Mouse (Mus musculus): Measurements from ENCODE around the gene Rbm4. TPM values are rescaled to one million over a fixed set of nuclear protein-coding genes. Genes with fewer than 3 reads are reported as not detected.
"Not testable (repeated sequence)": the region's sequence is repeated elsewhere in the genome, so short reads cannot be mapped to it uniquely, and the experiment has no call there.

Rbm4 gene
- polyA plus RNA-seq, 1 experiment from 2014 or later = 68.6 TPM

- Histone ChIP-seq H3K4me2 (ENCODE audit: low read depth, low read length) (no peak overlapping the region), H3K9ac (ENCODE audit: low read depth, low read length) (no peak overlapping the region), H3K27me3 (replicated peaks; ENCODE audit: control insufficient read depth, insufficient read depth, low read length) (no peaks in the 10 kb centered on the region), H3K4me3 (ENCODE audit: low read depth, low read length) (no peak overlapping the region), H3K36me3 (ENCODE audit: control insufficient read depth, insufficient read depth, low read length) (peaks cover 97% of the 10 kb centered on the region), H3K9me3 (ENCODE audit: control insufficient read depth, low read length) (no peaks in the 10 kb centered on the region), H3K27ac (replicated peaks; ENCODE audit: low read depth, low read length) (no peak overlapping the region), H3K4me1 (ENCODE audit: control insufficient read depth, insufficient read depth, low read length) (peaks cover 7% of the 10 kb centered on the region)
- WGBS = 89% methylated on average over 7 of the region's 7 CpGs
- DNase-seq (ENCODE audit: low spot score) (no peak), ATAC-seq (ENCODE audit: low read depth) (no peak)
Observed at GRCm38 (mm10) chr19:4785206-4785605, 8.5 kb downstream of the Rbm4 start.

GRCm38 (mm10) chr19:4782891-4783290, 10.8 kb downstream of the Rbm4 start:
- H3K4me1 ChIP-seq (ENCODE audit: control insufficient read depth, insufficient read depth, low read length) = 0 out of 2 replicates have a peak, but pooled peaks cover 4% of the 10 kb centered on the region
- DNase-seq (ENCODE audit: low spot score) (no peak), ATAC-seq (ENCODE audit: low read depth) (no peak)
- no peaks in the 10 kb centered on the region for H3K9me3 ChIP-seq (ENCODE audit: control insufficient read depth, low read length)
- no peak overlapping the region for H3K27ac ChIP-seq (replicated peaks; ENCODE audit: low read depth, low read length)
- no peaks in the 10 kb centered on the region for H3K27me3 ChIP-seq (replicated peaks; ENCODE audit: control insufficient read depth, insufficient read depth, low read length)
- H3K4me3 ChIP-seq (ENCODE audit: low read depth, low read length) = no peak overlapping the region
- H3K4me2 ChIP-seq (ENCODE audit: low read depth, low read length) = no peak overlapping the region
- peaks cover 98% of the 10 kb centered on the region for H3K36me3 ChIP-seq (ENCODE audit: control insufficient read depth, insufficient read depth, low read length)
- WGBS = 88% methylated on average over 2 of the region's 2 CpGs
- H3K9ac ChIP-seq (ENCODE audit: low read depth, low read length) = no peak overlapping the region

- WGBS = 85% methylated on average over 3 of the region's 3 CpGs
- no peak for ATAC-seq (ENCODE audit: low read depth)
- DNase-seq (ENCODE audit: low spot score) = no peak
- no peak overlapping the region for H3K27ac ChIP-seq (replicated peaks; ENCODE audit: low read depth, low read length)
- no peaks in the 10 kb centered on the region for H3K4me1 ChIP-seq (ENCODE audit: control insufficient read depth, insufficient read depth, low read length)
- no peak overlapping the region for H3K9ac ChIP-seq (ENCODE audit: low read depth, low read length)
- no peaks in the 10 kb centered on the region for H3K27me3 ChIP-seq (replicated peaks; ENCODE audit: control insufficient read depth, insufficient read depth, low read length)
- H3K9me3 ChIP-seq (ENCODE audit: control insufficient read depth, low read length) = no peaks in the 10 kb centered on the region
- no peak overlapping the region for H3K4me2 ChIP-seq (ENCODE audit: low read depth, low read length)
- peaks cover 96% of the 10 kb centered on the region for H3K36me3 ChIP-seq (ENCODE audit: control insufficient read depth, insufficient read depth, low read length)
- no peak overlapping the region for H3K4me3 ChIP-seq (ENCODE audit: low read depth, low read length)
Observed at GRCm38 (mm10) chr19:4772785-4773184, 20.9 kb downstream of the Rbm4 start.

GRCm38 (mm10) chr19:4767507-4768148, 26.1 kb downstream of the Rbm4 start:
- Histone ChIP-seq H3K4me2 (ENCODE audit: low read depth, low read length) (no peak overlapping the region), H3K27ac (replicated peaks; ENCODE audit: low read depth, low read length) (no peak overlapping the region), H3K9ac (ENCODE audit: low read depth, low read length) (no peak overlapping the region), H3K27me3 (replicated peaks; ENCODE audit: control insufficient read depth, insufficient read depth, low read length) (no peaks in the 10 kb centered on the region), H3K4me3 (ENCODE audit: low read depth, low read length) (no peak overlapping the region), H3K4me1 (ENCODE audit: control insufficient read depth, insufficient read depth, low read length) (no peaks in the 10 kb centered on the region), H3K9me3 (ENCODE audit: control insufficient read depth, low read length) (no peaks in the 10 kb centered on the region), H3K36me3 (ENCODE audit: control insufficient read depth, insufficient read depth, low read length) (peaks cover 94% of the 10 kb centered on the region)
- 73% methylated on average over 12 of the region's 12 CpGs for WGBS
- DNase-seq (ENCODE audit: low spot score) (no peak), ATAC-seq (ENCODE audit: low read depth) (no peak)

GRCm38 (mm10) chr19:4762876-4763275, 30.8 kb downstream of the Rbm4 start:
- DNase-seq (ENCODE audit: low spot score) (peak; percentile 5), ATAC-seq (ENCODE audit: low read depth) (no peak)
- peaks cover 88% of the 10 kb centered on the region for H3K36me3 ChIP-seq (ENCODE audit: control insufficient read depth, insufficient read depth, low read length)
- H3K4me3 ChIP-seq (ENCODE audit: low read depth, low read length) = no peak overlapping the region
- WGBS = 67% methylated on average over 1 of the region's 1 CpGs
- H3K27me3 ChIP-seq (replicated peaks; ENCODE audit: control insufficient read depth, insufficient read depth, low read length) = no peaks in the 10 kb centered on the region
- no peak overlapping the region for H3K9ac ChIP-seq (ENCODE audit: low read depth, low read length)
- H3K4me1 ChIP-seq (ENCODE audit: control insufficient read depth, insufficient read depth, low read length) = peaks cover 18% of the 10 kb centered on the region
- H3K27ac ChIP-seq (replicated peaks; ENCODE audit: low read depth, low read length) = no peak overlapping the region
- no peaks in the 10 kb centered on the region for H3K9me3 ChIP-seq (ENCODE audit: control insufficient read depth, low read length)
- no peak overlapping the region for H3K4me2 ChIP-seq (ENCODE audit: low read depth, low read length)

GRCm38 (mm10) chr19:4760544-4760943, 33.2 kb downstream of the Rbm4 start:
- H3K4me2 ChIP-seq (ENCODE audit: low read depth, low read length); H3K27me3 ChIP-seq (replicated peaks; ENCODE audit: control insufficient read depth, insufficient read depth, low read length); H3K4me3 ChIP-seq (ENCODE audit: low read depth, low read length); H3K9me3 ChIP-seq (ENCODE audit: control insufficient read depth, low read length); DNase-seq (ENCODE audit: low spot score); ATAC-seq (ENCODE audit: low read depth); H3K9ac ChIP-seq (ENCODE audit: low read depth, low read length); H3K27ac ChIP-seq (replicated peaks; ENCODE audit: low read depth, low read length): not testable (repeated sequence)
- Histone ChIP-seq H3K4me1 (ENCODE audit: control insufficient read depth, insufficient read depth, low read length) (peaks cover 23% of the 10 kb centered on the region), H3K36me3 (ENCODE audit: control insufficient read depth, insufficient read depth, low read length) (peaks cover 72% of the 10 kb centered on the region)
- 86% methylated on average over 8 of the region's 8 CpGs for WGBS

- Histone ChIP-seq H3K27me3 (replicated peaks; ENCODE audit: control insufficient read depth, insufficient read depth, low read length) (no peaks in the 10 kb centered on the region), H3K4me1 (ENCODE audit: control insufficient read depth, insufficient read depth, low read length) (peaks cover 23% of the 10 kb centered on the region), H3K9ac (ENCODE audit: low read depth, low read length) (peak overlapping the region; percentile 80), H3K4me3 (ENCODE audit: low read depth, low read length) (peak overlapping the region; percentile 58), H3K4me2 (ENCODE audit: low read depth, low read length) (peak overlapping the region; percentile 75), H3K9me3 (ENCODE audit: control insufficient read depth, low read length) (no peaks in the 10 kb centered on the region), H3K36me3 (ENCODE audit: control insufficient read depth, insufficient read depth, low read length) (peaks cover 37% of the 10 kb centered on the region), H3K27ac (replicated peaks; ENCODE audit: low read depth, low read length) (peak overlapping the region; percentile 90; the same call in 1 of the 2 replicates)
- ATAC-seq (ENCODE audit: low read depth) (no peak), DNase-seq (ENCODE audit: low spot score) (no peak)
- 9% methylated on average over 9 of the region's 9 CpGs for WGBS
Observed at GRCm38 (mm10) chr19:4756921-4757320, 36.8 kb downstream of the Rbm4 start.

- peak; percentile 96 for ATAC-seq (ENCODE audit: low read depth)
- Histone ChIP-seq H3K4me1 (ENCODE audit: control insufficient read depth, insufficient read depth, low read length) (peaks cover 23% of the 10 kb centered on the region), H3K9me3 (ENCODE audit: control insufficient read depth, low read length) (no peaks in the 10 kb centered on the region), H3K4me3 (ENCODE audit: low read depth, low read length) (peak within 1 kb of the TSS; percentile 58), H3K4me2 (ENCODE audit: low read depth, low read length) (peak within 1 kb of the TSS; percentile 75), H3K27me3 (replicated peaks; ENCODE audit: control insufficient read depth, insufficient read depth, low read length) (no peaks in the 10 kb centered on the region), H3K36me3 (ENCODE audit: control insufficient read depth, insufficient read depth, low read length) (peaks cover 31% of the 10 kb centered on the region), H3K9ac (ENCODE audit: low read depth, low read length) (peak within 1 kb of the TSS; percentile 80), H3K27ac (replicated peaks; ENCODE audit: low read depth, low read length) (peak within 1 kb of the TSS; percentile 90)
- under 1% methylated on average over 37 of the region's 65 CpGs for WGBS
- peak; percentile 98 for DNase-seq (ENCODE audit: low spot score)
Observed at GRCm38 (mm10) chr19:4756193-4756911, 37.3 kb downstream of the Rbm4 start, which contains the start of gene Rbm4b. Rbm4b (plus strand) TSS chr19:4756497.
